Mouse (Mus musculus): ENCODE data around the gene Nxnl1. TPM values are rescaled to one million over a fixed set of nuclear protein-coding genes. Genes with fewer than 3 reads are reported as not detected.
A peak's percentile ranks its signal among the peaks of the same experiment; 100 is the strongest.

Nxnl1 gene
- polyA plus RNA-seq, 1 experiment from 2014 or later: not detected

GRCm38 (mm10) chr8:71591471-71592373 is 25.3 kb upstream of the Nxnl1 start, which contains the start of gene Pgls:
Gene Pgls (plus strand): TSS chr8:71592176.
- ATAC-seq (ENCODE audit: low FRiP score, low TSS enrichment): peak; percentile 90

GRCm38 (mm10) chr8:71591017-71591416 is 24.6 kb upstream of the Nxnl1 start:
- ATAC-seq (ENCODE audit: low FRiP score, low TSS enrichment) (no peak), DNase-seq (no peak)
- Histone ChIP-seq H3K36me3 (ENCODE audit: control insufficient read depth, insufficient read depth, low read length) (peaks cover 6% of the 10 kb centered on the region; the same call in 1 of the 2 replicates), H3K9ac (replicated peaks; ENCODE audit: low read length) (peak overlapping the region; percentile 97), H3K4me1 (ENCODE audit: control insufficient read depth, insufficient read depth, low read length) (peaks cover 21% of the 10 kb centered on the region), H3K9me3 (ENCODE audit: control insufficient read depth, low read length) (no peaks in the 10 kb centered on the region), H3K27me3 (ENCODE audit: control insufficient read depth, insufficient read depth, low read length) (no peaks in the 10 kb centered on the region), H3K27ac (replicated peaks; ENCODE audit: low read depth, low read length) (peak overlapping the region; percentile 99), H3K4me3 (replicated peaks; ENCODE audit: low read depth, low read length) (peak overlapping the region; percentile 74), H3K4me2 (ENCODE audit: low read length) (peak overlapping the region; percentile 97)
- 33% methylated on average over 5 of the region's 5 CpGs for WGBS

More at GRCm38 (mm10) chr8:71591471-71592373, 25.3 kb upstream of the Nxnl1 start, which contains the start of gene Pgls:
- H3K36me3 ChIP-seq (ENCODE audit: control insufficient read depth, insufficient read depth, low read length): peaks cover 3% of the 10 kb centered on the region; the same call in 1 of the 2 replicates
- H3K4me1 ChIP-seq (ENCODE audit: control insufficient read depth, insufficient read depth, low read length): peaks cover 24% of the 10 kb centered on the region
- H3K9ac ChIP-seq (replicated peaks; ENCODE audit: low read length): peak within 1 kb of the TSS; percentile 97
- H3K4me2 ChIP-seq (ENCODE audit: low read length): peak within 1 kb of the TSS; percentile 97
- under 1% methylated on average over 71 of the region's 71 CpGs for WGBS
- DNase-seq: peak; percentile 98
- no peaks in the 10 kb centered on the region for H3K9me3 ChIP-seq (ENCODE audit: control insufficient read depth, low read length)
- H3K4me3 ChIP-seq (replicated peaks; ENCODE audit: low read depth, low read length): peak within 1 kb of the TSS; percentile 74
- peak within 1 kb of the TSS; percentile 99 for H3K27ac ChIP-seq (replicated peaks; ENCODE audit: low read depth, low read length)
- H3K27me3 ChIP-seq (ENCODE audit: control insufficient read depth, insufficient read depth, low read length): no peaks in the 10 kb centered on the region

- no peak overlapping the region for H3K9ac ChIP-seq (replicated peaks; ENCODE audit: low read length)
- H3K4me3 ChIP-seq (replicated peaks; ENCODE audit: low read depth, low read length): no peak overlapping the region
- H3K27ac ChIP-seq (replicated peaks; ENCODE audit: low read depth, low read length): no peak overlapping the region
- H3K4me2 ChIP-seq (ENCODE audit: low read length): no peak overlapping the region
- no peaks in the 10 kb centered on the region for H3K9me3 ChIP-seq (ENCODE audit: control insufficient read depth, low read length)
- DNase-seq (no peak), ATAC-seq (ENCODE audit: low FRiP score, low TSS enrichment) (no peak)
- WGBS: 75% methylated on average over 3 of the region's 3 CpGs
- peaks cover 18% of the 10 kb centered on the region for H3K4me1 ChIP-seq (ENCODE audit: control insufficient read depth, insufficient read depth, low read length)
- H3K27me3 ChIP-seq (ENCODE audit: control insufficient read depth, insufficient read depth, low read length): no peaks in the 10 kb centered on the region
- H3K36me3 ChIP-seq (ENCODE audit: control insufficient read depth, insufficient read depth, low read length): peaks cover 26% of the 10 kb centered on the region
Observed at GRCm38 (mm10) chr8:71588762-71589161, 22.4 kb upstream of the Nxnl1 start.

GRCm38 (mm10) chr8:71586891-71587290 is 20.5 kb upstream of the Nxnl1 start:
- no peaks in the 10 kb centered on the region for H3K9me3 ChIP-seq (ENCODE audit: control insufficient read depth, low read length)
- DNase-seq: peak; percentile 65
- ATAC-seq (ENCODE audit: low FRiP score, low TSS enrichment): no peak
- H3K4me2 ChIP-seq (ENCODE audit: low read length): no peak overlapping the region
- no peaks in the 10 kb centered on the region for H3K27me3 ChIP-seq (ENCODE audit: control insufficient read depth, insufficient read depth, low read length)
- no peak overlapping the region for H3K4me3 ChIP-seq (replicated peaks; ENCODE audit: low read depth, low read length)
- WGBS: 88% methylated on average over 2 of the region's 2 CpGs
- peaks cover 34% of the 10 kb centered on the region for H3K36me3 ChIP-seq (ENCODE audit: control insufficient read depth, insufficient read depth, low read length)
- no peak overlapping the region for H3K27ac ChIP-seq (replicated peaks; ENCODE audit: low read depth, low read length)
- H3K9ac ChIP-seq (replicated peaks; ENCODE audit: low read length): no peak overlapping the region
- peaks cover 7% of the 10 kb centered on the region for H3K4me1 ChIP-seq (ENCODE audit: control insufficient read depth, insufficient read depth, low read length)

GRCm38 (mm10) chr8:71580201-71580600 is 13.8 kb upstream of the Nxnl1 start:
- no peaks in the 10 kb centered on the region for H3K9me3 ChIP-seq (ENCODE audit: control insufficient read depth, low read length)
- DNase-seq: peak; percentile 57
- no peaks in the 10 kb centered on the region for H3K27me3 ChIP-seq (ENCODE audit: control insufficient read depth, insufficient read depth, low read length)
- H3K36me3 ChIP-seq (ENCODE audit: control insufficient read depth, insufficient read depth, low read length): peaks cover 40% of the 10 kb centered on the region
- no peak overlapping the region for H3K4me2 ChIP-seq (ENCODE audit: low read length)
- no peak overlapping the region for H3K27ac ChIP-seq (replicated peaks; ENCODE audit: low read depth, low read length)
- no peaks in the 10 kb centered on the region for H3K4me1 ChIP-seq (ENCODE audit: control insufficient read depth, insufficient read depth, low read length)
- H3K9ac ChIP-seq (replicated peaks; ENCODE audit: low read length): no peak overlapping the region
- WGBS: 28% methylated on average over 9 of the region's 9 CpGs
- no peak overlapping the region for H3K4me3 ChIP-seq (replicated peaks; ENCODE audit: low read depth, low read length)
- no peak for ATAC-seq (ENCODE audit: low FRiP score, low TSS enrichment)

GRCm38 (mm10) chr8:71579476-71579875 is 13.1 kb upstream of the Nxnl1 start:
- Histone ChIP-seq H3K9me3 (ENCODE audit: control insufficient read depth, low read length) (no peaks in the 10 kb centered on the region), H3K27me3 (ENCODE audit: control insufficient read depth, insufficient read depth, low read length) (no peaks in the 10 kb centered on the region), H3K27ac (replicated peaks; ENCODE audit: low read depth, low read length) (no peak overlapping the region), H3K4me2 (ENCODE audit: low read length) (no peak overlapping the region), H3K4me1 (ENCODE audit: control insufficient read depth, insufficient read depth, low read length) (no peaks in the 10 kb centered on the region), H3K9ac (replicated peaks; ENCODE audit: low read length) (no peak overlapping the region), H3K36me3 (ENCODE audit: control insufficient read depth, insufficient read depth, low read length) (peaks cover 33% of the 10 kb centered on the region), H3K4me3 (replicated peaks; ENCODE audit: low read depth, low read length) (no peak overlapping the region)
- no peak for DNase-seq
- 85% methylated on average over 14 of the region's 14 CpGs for WGBS
- no peak for ATAC-seq (ENCODE audit: low FRiP score, low TSS enrichment)

GRCm38 (mm10) chr8:71579009-71579408 is 12.6 kb upstream of the Nxnl1 start:
- ATAC-seq (ENCODE audit: low FRiP score, low TSS enrichment): no peak
- Histone ChIP-seq H3K4me3 (replicated peaks; ENCODE audit: low read depth, low read length) (no peak overlapping the region), H3K27me3 (ENCODE audit: control insufficient read depth, insufficient read depth, low read length) (no peaks in the 10 kb centered on the region), H3K27ac (replicated peaks; ENCODE audit: low read depth, low read length) (no peak overlapping the region), H3K4me2 (ENCODE audit: low read length) (no peak overlapping the region), H3K4me1 (ENCODE audit: control insufficient read depth, insufficient read depth, low read length) (no peaks in the 10 kb centered on the region), H3K36me3 (ENCODE audit: control insufficient read depth, insufficient read depth, low read length) (peaks cover 28% of the 10 kb centered on the region), H3K9me3 (ENCODE audit: control insufficient read depth, low read length) (no peaks in the 10 kb centered on the region), H3K9ac (replicated peaks; ENCODE audit: low read length) (no peak overlapping the region)
- WGBS: 79% methylated on average over 1 of the region's 1 CpGs
- DNase-seq: no peak

- H3K9ac ChIP-seq (replicated peaks; ENCODE audit: low read length): no peak overlapping the region
- 77% methylated on average over 4 of the region's 4 CpGs for WGBS
- no peaks in the 10 kb centered on the region for H3K4me1 ChIP-seq (ENCODE audit: control insufficient read depth, insufficient read depth, low read length)
- DNase-seq (no peak), ATAC-seq (ENCODE audit: low FRiP score, low TSS enrichment) (no peak)
- no peaks in the 10 kb centered on the region for H3K9me3 ChIP-seq (ENCODE audit: control insufficient read depth, low read length)
- H3K27ac ChIP-seq (replicated peaks; ENCODE audit: low read depth, low read length): no peak overlapping the region
- H3K4me3 ChIP-seq (replicated peaks; ENCODE audit: low read depth, low read length): no peak overlapping the region
- no peak overlapping the region for H3K4me2 ChIP-seq (ENCODE audit: low read length)
- peaks cover 20% of the 10 kb centered on the region for H3K36me3 ChIP-seq (ENCODE audit: control insufficient read depth, insufficient read depth, low read length)
- H3K27me3 ChIP-seq (ENCODE audit: control insufficient read depth, insufficient read depth, low read length): no peaks in the 10 kb centered on the region
Observed at GRCm38 (mm10) chr8:71577856-71578387, 11.5 kb upstream of the Nxnl1 start.
